Mouse (Mus musculus) right cerebral cortex, postnatal 4 days (tissue): ENCODE data around the gene Il18.

Experiments
- DNase-seq: peaks from one replicate; pipeline ENCODE4 v3.0.0-alpha.2; 2022

Gene Il18

DNA sequence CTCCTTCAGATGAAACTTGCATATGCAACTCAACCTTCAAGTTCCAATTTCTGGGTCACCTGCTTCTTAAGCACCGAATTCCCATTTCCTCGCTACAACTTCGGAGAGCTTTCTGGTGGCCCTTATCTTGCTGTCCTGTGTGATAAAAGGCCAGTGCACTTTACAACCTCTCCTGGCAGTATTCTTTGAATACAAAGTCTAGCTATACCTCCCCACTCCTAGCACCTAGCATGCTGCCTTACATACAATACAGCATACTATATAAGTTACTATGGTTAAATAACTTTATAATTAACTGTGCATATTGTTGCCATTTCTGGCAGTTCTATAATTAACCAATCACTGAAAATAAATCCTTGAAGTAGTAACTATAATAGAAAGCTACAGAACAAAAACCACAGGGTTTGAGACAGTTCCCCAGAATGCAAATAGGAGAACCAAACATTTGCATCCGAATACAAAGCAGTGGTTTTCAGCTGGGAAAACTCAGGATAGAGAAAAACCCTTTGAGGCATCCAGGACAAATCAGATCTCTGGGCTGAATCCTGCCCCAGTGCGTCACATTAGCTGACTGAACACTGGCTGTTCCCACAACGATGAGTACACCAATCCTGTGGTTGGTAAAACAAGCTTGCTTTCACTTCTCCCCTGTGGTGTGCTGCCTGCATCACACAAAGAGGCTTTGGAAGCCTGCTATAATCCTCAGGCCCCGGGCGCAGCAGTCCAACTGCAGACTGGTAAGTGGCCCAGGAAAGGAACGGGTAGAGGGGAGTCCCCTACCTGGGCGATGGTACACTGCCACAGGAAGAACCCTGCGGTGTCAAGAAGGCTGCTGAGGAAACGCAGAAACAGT, at the start of gene Il18:
Gene Il18, plus strand, starts transcription at position 587 of the 853 bp plus-strand sequence.
- peak; percentile 43 for DNase-seq

DNA sequence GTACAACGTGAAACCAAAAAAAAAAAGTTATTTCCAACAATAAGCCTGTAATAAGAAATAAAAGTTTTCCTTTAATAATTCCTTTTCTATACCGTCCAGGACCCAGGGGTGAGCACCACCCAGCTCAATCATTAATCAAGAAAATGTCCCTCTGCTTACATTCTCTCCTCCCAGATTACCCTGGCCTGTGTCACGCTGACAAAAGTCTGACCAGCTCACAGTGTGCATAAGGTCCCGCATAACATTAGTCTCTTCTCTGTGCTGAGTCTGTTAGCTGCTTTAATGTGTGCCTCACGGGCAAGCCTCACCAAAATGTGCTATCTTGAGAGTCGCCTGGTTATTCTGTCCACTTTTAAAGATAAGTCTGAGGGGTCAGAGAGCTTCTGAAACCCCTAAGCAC, 49.2 kb upstream of the Il18 start:
- DNase-seq = no peak

DNA sequence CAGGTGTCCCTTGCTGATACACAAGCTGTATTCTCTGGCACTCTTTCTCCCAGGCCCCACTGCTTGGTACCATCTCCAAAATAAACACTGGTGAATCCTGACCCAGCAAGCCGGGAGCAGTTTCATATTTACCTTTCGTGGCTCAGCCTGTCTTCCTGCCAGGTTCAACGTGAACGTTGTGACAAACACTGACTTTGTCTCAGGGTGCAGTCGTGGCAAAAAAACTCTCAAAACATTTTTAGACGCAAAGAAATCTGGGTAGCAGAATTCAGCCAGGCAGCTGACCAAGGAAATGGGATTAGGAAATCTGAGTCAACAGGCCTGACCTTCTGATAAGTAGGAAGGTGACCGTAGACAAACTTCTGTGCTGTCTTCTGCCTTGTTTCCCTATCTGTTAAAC, 47.1 kb upstream of the Il18 start:
- no peak for DNase-seq

DNA sequence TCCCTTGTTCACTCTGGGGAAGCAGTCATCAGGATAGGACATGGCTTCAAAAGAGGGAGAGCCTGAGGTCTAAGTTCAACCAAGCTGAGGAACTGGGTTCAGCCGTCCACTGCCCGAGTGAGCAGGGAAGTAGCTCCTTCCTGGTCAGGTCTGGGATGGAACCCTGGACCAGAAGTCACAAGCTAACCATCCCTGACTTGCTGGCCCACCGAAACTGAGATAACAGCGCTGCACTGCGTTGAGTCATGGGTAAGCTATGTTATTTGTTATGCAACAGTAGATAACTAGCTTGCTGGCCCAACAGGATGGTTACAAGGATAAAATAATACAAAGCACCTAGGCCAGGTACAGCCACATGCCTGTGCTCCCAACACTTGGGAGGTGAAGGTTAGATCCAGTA, 39.2 kb upstream of the Il18 start:
- DNase-seq = no peak

DNA sequence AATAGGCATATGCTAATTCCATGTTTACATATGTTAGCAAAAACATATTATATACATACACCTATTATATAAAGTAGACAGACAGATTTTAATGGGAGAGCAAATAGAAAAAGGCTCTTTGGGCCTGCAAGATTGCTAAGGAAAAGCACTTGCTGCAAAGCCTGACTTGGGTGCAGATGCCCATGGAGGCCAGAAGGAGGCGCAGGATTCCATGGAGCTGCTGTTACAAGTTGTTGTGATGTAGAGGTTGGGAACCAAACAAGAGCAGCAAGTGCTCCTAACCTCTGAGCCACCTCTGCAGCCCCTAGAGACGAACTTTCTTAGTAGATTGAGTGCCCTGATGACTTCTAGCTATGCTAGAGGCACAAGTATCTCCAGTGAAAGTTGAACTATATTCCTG, 35.8 kb upstream of the Il18 start:
- no peak for DNase-seq

DNA sequence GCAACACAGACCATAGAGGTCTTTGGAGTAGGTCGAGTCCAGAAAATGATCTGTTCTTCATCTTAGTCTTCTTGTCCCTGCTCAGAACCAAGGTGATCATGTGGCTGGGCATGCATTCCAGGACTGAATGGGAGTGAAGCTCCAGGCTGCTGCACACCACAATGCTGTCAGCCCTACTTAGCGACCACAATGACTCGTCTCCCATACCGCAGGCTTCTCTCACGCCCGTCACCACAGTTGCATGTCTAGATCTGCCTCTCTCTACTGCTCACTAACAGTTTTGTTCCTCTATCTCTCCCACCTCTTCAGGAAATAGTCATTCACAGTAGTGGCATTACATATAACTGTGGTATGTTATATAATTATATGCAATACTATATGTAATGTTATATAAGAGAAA, 33.9 kb upstream of the Il18 start:
- DNase-seq = no peak

DNA sequence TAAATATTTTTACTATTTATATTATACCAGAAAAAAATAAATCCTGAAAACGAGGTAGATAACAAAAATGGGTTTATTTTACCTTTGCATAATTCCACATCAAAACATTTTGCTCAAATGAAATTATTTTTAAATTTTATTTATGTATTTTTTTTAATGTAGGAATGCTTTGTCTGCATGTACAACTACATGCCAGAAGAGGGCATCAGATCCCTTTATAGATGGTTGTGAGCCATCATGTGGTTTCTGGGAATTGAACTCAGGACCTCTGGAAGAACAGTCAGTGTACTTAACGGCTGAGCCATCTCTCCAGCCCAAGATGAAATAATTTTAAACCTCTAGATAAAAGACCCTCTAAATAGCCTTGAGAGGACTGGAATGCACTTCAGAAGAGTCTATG, 33.1 kb upstream of the Il18 start:
- no peak for DNase-seq

DNA sequence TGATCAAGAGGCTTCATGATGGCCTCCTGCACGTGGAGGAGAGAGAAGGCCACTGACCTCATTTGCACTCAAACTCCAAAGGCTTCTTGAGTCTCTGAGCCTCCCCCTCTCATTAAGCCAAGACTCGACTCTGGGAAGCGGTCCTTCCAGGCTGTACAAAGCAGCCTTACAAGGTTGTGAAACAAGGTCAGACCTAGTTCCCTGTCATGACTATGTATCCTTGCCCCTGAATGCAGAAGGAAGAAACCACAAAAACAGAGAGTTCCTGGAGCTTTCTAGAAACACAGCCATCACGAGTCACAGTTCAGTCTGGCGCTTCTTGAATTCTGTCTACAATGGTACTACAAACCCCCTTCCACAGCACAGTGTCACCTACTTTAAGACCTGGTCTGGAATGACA, 32.1 kb upstream of the Il18 start:
- no peak for DNase-seq

DNA sequence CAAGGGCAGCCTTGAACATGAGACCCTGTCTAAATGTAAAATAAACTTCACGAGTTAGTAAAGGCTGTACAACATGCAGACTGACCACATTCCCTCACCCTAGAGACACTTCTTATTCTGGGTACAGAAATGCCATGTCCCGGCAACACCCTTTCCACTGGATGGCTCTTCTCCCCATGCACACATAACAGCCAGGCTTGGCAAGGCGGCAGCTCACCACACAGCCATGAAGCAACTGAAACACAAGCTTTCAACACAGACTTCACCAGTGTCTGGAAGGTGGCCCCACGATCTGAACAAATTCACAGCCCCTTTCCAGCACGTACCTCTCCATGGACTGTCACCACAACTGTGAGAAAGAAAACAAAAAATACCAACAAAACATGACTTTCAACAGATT, 29.7 kb upstream of the Il18 start:
- DNase-seq = no peak

DNA sequence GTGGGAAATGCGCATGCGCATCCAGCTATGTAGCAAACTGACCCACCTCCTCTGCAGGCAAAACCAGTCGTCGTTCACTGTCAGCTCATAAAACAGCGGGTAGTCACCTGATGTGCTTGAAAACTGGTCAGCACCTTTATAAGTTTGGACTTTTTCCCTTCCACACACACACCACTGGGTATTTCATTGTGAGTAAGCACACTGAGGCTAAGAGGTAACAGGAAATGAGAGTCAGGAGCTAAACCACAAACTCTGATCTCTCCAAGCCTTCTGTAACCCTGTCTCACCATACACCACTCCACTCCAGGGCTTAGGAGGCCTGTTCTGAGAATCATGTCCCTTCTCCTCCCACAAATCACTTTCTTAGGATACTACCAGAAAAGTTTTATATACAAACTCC, 29.0 kb upstream of the Il18 start:
- no peak for DNase-seq

DNA sequence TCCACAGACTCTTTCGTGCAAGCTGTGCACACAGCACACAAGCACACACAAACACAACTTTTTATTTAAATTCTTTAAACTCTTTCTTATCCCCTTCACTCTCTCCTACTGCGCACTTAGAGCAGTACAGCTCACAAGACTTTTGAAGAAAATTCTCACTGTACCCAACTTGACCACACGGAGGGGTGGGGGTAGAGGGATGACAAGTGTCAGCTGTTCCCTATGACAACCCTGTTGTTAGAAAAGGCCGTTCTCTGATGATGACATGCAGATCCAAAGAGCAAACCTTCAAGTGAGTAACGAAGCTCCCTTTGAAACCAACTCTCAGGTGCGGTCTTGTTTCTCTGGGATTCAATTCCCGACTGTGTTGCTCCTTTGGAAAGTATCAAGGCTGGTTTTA, 26.8 kb upstream of the Il18 start:
- no peak for DNase-seq

DNA sequence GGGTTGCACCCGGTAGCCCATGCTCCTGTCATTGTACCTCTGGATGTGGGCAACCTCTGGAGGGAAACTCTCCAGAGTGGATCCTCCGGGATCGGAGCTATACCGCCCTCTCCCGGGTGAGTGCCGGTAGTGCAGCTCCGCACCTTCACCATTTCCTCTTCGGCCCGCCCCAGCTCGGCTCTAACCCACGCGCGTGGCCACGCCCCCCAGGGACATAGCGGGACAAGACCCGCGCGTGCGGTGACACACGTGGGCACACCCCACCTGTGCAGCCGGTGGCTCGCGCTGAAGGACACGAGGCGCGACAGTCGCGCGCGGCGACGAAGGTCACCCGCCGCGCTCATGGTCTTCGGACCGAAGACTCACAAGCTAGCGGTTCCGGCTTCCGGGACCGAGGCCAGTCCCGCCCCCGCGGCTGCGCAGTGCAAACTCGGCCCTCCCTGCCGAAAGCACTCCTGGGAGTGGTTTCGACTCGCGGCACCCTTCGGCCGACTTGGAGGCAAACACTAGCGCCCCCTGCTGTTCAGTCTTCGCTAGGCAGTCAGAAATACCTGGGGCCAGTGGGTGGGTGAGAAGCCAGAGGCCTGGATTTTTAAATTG, 26.2 kb upstream of the Il18 start, which contains the start of gene Pts:
Gene Pts, minus strand, starts transcription at position 432 of the 600 bp plus-strand sequence.
- DNase-seq = peak; percentile 98

DNA sequence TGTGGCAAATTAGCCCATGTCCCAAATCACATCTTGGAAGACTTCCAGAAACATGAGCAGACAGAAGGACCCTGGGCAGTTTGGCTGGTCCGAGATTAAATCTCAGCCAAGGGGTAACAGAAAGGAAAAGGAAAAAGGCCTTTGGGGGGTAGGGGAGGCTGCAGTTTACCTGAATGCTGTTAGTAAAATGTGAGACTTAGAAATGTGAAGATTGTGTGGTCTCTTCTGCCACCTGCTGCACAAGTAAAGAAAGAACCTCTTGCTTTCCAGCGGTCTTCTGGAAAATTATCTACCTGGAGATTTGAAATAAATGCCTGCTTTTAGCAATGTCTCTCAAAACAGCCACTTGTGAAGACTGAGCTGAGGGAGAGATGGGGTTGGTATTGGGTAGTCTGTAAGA, 23.7 kb upstream of the Il18 start:
- DNase-seq = peak; percentile 29

DNA sequence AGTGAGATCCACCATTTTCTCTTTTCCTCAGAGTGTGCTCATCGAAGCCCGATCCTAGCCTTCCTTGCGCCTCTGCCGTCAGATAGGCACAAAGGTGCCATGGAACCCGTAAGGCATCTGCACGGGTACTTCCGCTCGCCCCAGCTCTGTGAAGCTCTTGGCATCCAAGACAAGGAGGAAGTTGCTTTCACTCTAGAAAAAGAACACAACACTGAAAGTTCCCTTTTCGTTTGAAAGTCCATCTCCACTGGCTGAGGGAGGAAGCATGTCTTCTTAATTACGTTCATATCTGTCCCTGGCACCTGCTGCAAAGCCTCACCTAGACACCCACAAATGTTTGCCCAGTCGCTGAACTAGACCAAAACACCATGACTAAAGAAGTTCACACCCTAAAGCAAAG, 21.3 kb upstream of the Il18 start:
- no peak for DNase-seq

DNA sequence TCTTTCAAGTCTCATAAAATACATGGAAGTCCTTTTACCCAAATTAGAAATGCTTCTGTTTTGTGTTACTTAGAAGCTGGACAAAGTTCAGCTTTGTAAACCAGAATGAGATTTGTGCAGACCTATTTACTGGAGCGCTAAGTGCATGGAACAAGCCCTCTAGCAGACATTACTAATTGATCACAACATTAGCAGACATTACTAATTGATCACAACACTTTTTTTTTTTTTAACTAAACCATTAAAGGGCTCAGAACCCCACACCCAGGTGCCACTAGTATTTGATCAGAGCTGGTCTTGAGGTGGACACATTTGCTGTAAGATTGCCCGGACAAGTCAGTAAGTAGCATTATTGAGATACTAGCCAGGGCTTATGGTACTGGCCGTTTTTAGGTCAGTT, 20.8 kb upstream of the Il18 start:
- no peak for DNase-seq

DNA sequence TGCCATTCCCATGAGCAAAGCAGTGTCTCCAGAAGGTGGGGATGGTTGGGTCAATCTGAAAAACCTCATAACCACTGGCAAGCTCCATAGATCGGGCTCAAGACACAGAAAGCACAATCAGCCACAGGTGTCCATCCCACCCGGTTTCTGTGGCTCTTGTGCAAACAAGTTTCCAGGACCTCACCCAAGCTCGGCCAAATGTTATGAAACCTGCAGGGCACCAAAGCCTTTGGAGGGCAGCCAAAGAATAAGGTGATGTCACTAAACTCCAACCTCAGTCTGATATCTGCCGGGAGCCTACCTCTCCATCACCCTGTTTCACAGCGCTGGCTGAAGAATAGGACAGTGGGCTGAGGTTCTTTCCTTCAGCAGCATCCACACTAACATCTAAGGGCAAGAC, 18.7 kb upstream of the Il18 start:
- no peak for DNase-seq

DNA sequence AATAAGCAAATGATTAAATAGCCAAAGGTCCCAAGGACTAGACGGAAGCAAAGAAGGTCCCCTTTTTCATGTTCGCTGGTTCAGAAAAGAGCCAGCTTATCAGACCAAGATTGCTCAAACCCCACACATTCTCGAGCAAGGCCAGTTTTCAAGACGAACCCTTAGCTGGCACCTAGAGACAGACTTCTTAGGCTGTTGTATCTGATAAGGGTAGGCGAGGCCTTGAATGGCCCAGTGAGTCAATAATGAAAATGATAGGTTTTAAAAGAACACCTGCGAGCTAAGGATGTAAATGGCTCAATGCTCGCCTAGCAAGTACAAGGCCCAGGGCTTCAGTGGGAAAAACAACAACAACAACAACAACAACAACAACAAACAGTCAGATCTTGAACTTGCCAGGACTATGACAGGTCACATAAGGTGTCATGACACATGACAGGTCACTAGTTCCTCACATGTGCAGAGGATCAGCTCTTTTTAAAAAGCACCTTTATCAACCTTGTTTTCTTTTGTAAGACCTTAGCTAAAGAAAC, 18.0 kb upstream of the Il18 start:
- no peak for DNase-seq

DNA sequence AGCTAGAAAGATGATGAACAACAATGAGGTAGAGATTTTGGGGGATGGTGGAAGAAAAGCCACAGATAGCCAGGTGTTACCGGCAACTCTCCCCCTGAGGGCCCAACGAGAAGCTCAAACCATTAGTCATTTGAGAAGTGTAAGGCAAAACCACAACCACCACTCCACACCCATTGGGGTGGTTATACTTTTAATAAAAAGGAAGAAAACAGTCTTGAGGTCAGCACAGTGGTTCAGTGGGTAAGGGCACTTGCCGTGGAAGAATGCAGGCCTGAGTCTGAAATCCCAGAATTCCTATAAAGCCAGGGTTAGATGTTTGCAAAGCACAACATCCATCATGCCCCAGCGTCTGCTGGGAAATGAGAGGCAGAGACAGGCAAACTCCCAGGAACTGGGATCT, 17.3 kb upstream of the Il18 start:
- no peak for DNase-seq

DNA sequence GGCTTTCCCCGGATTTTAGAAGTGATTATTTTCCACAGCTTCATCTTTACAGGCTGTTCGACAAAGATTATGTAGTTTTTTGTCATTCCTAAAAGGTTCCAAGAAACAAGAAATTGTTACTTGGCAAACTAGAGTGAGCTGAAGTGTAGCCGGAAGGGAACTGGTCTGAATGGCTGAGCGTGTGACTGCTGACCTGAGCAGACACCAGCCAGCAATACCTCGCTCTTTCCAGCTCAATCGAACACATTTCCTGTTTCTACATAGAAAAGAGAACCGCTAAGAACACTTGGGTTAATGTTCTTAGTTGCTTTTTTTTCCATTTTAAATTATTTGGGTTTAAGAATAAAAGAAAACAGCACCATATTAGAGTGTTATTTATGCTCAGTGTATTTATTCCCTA, 14.5 kb upstream of the Il18 start:
- no peak for DNase-seq

DNA sequence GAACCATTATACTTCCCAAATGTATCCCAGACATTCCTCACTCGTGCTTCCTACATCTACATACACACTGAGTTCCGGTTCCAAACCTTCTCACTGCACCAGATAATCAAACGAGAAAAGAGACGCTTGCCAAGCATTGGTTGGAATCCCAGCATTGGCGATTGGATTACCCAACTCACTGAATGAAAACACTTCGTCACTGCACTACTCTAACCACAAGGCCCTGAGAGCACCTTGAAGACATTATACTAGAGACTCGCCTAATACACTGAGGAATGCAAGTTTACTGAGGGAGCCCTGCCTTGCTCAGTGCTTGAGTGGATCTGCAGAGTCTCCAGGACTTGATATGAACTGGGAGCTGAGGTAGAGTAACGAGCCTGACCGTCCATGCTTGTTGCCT, 12.2 kb upstream of the Il18 start:
- DNase-seq = no peak

DNA sequence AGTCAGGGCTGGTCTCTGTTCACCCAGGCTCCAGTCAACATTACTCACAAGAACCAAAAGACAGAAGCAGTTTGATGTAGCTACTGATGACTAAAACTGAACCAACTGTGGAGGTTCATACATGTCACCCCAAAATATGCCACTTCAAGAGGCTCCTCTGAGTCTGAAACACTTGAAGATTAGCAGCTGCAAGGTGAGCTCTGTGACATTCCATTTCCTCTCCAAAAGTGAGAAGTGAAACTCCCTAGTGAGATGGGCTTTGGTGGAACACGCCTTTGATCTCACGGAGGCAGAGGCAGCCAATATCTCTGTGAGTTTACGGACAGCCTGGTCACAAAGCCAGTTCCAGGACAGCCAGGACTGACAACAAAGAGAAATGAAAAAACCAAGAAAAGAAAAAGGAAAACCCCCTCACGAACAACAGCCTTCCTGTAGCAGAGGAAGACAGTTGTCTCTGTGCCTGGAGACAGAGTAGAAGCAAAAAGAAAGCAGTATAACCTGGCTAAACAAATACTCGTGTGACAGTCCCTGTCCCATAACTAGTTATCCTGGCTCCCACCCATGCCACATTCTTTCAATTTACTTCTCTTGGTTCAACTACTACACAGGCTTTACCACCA, 6.7 kb upstream of the Il18 start:
- no peak for DNase-seq

DNA sequence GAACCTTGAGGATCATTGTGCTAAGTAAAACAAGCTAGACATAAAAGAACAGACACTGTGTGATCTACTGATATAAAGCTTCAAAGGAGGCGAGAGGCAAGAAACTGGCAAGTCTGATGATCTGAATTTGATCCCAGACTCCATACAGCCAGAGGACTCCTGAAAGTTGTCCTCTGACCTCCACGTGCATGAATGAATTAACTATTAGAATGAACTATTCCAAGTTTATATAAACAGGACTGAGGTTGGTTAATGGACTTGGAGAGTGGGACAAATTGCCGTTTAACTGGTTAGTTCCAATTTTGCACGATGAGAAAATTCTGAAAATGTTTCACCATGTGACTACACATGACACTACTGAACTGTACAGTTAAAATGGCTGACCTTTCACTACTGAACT, 5.7 kb upstream of the Il18 start:
- DNase-seq = no peak

DNA sequence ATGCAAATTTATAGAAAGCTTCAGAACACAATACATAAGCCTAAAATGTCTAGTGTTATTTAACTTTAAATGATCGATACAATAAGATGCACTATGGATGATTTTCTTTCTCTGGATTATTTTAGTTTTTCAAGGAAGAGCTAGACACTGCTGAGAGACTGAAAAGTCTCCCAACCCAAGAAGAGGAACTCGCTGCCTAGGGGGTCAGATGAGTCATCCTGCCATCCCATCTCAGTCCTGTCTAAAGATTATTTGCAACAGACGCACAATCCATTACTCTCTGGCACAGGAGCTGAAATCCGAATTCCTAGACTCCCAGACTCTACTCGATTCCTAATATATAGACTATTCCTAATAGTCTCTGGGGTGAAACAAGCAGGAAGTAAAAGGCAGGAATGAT, 2.4 kb upstream of the Il18 start:
- no peak for DNase-seq

DNA sequence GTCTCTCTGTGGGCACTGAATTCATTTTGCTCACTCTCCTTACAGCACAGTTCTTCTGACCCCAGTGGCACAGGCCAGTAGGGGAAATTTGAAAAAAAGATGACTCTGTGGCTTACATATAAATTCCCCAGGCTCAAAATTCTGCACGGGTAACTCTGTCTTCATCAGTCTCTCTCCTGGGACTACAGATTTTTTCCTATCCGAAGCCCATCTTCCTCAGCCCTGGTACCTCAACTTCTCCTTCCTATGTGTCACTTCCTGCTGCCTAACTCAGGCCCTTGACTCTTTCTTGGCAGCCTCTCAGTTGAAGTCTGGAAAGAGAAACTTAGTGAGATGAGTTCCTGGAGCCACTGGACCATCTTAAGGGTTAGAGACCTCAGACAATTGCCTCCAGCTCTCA, 1.1 kb upstream of the Il18 start:
- DNase-seq = no peak
